Mouse (Mus musculus): ENCODE results near the gene Ssxb1. TPM values are rescaled to one million over a fixed set of nuclear protein-coding genes. Genes with fewer than 3 reads are reported as not detected.
"Not testable (repeated sequence)": the region's sequence is repeated elsewhere in the genome, so short reads cannot be mapped to it uniquely, and the experiment has no call there.

Gene Ssxb1
- total RNA-seq (2021), result not detected
- long read RNA-seq, experiment 1, result 0 reads
- long read RNA-seq, experiment 2, result 0 reads

- DNase-seq; intact Hi-C loops (cut with DNase I; ENCODE audit: low total_unique reads): not testable (repeated sequence)
These were observed at the start of gene Ssxb1 for GRCm38 (mm10) chrX:8413005-8413404. TSS of gene Ssxb1 (plus strand) at chrX:8413305.

DNA sequence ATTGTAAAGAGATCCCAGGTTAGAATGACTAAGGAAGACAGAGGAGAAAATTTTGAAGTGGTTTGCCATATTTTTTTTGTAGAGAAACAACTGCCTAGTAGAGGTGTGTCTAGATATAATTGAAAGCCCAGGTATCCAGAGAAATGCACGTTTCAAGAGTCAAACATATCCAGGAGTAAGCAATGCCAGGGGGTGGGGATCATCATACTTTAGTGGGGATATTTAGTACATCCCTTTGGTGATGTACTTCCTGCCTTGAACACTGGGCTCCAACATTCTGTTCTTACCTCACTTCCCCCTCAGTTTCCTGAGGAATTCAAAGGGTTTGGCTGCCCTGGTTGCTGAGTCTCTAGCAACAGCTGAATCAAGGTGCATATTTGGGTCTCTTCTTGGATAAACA is 46.4 kb upstream of the Ssxb1 start, which contains the start of gene Ssxb9:
Gene Ssxb9, plus strand, starts transcription at position 301 of the 400 bp plus-strand sequence.
- DNase-seq; intact Hi-C loops (cut with DNase I; ENCODE audit: low total_unique reads): not testable (repeated sequence)

DNA sequence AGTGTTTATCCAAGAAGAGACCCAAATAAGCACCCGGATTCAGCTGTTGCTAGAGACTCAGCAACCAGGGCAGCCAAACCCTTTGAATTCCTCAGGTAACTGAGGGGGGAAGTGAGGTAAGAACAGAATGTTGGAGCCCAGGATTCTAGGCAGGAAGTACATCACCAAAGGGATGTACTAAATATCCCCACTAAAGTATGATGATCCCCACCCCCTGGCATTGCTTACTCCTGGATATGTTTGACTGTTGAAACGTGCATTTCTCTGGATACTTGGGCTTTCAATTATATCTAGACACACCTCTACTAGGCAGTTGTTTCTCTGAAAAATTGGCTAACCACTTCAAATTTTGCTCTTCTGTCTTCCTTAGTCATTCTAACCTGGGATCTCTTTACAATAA is 48.5 kb downstream of the Ssxb1 start, which contains the start of gene Ssxb2:
Gene Ssxb2, minus strand, starts transcription at position 101 of the 400 bp plus-strand sequence.
- intact Hi-C loops (cut with DNase I; ENCODE audit: low total_unique reads); DNase-seq: not testable (repeated sequence)

Other genes starting within 250 kb of the Ssxb1 start
- gene Tbc1d25, start 237.1 kb upstream of the Ssxb1 start, total RNA-seq (2021), result 1 to 10 TPM; 2.5 to 3.7 TPM
- 10 to 100 TPM; 11.3 to 11.8 TPM for gene Ebp, start 219.8 kb upstream of the Ssxb1 start, total RNA-seq (2021)
- 1 to 10 TPM; 3.3 to 4.7 TPM for gene Porcn, start 206.8 kb upstream of the Ssxb1 start, total RNA-seq (2021)
- gene Ftsj1, start 160.9 kb upstream of the Ssxb1 start, total RNA-seq (2021), result 10 to 100 TPM; 11.2 to 12.6 TPM
- gene Slc38a5, start 142.2 kb upstream of the Ssxb1 start, total RNA-seq (2021), result under 1 TPM in 1 of 2 experiments, not detected in 1; 0.27 TPM
- not detected for gene Ssxb10, start 85.9 kb upstream of the Ssxb1 start, total RNA-seq (2021)
- gene Ssxb9, start 46.3 kb upstream of the Ssxb1 start, total RNA-seq (2021), result not detected
- not detected for gene Ssxb2, start 48.4 kb downstream of the Ssxb1 start, total RNA-seq (2021)
- not detected for gene Gm14459, start 111.6 kb downstream of the Ssxb1 start, total RNA-seq (2021)
- gene Ssxb6, start 134.9 kb downstream of the Ssxb1 start, total RNA-seq (2021), result not detected
- not detected for gene Ssxb3, start 178.5 kb downstream of the Ssxb1 start, total RNA-seq (2021)